Mouse (Mus musculus) lung, adult 2 months (tissue): ENCODE measurements around the gene Cdhr2. TPM values are rescaled to one million over a fixed set of nuclear protein-coding genes. Genes with fewer than 3 reads are reported as not detected.

Experiments
- DNase-seq: peaks from one replicate; pipeline ENCODE4 v3.0.0; 2022
- H3K4me1 ChIP-seq: fragments of 200-500 bp; 2 replicates; pipeline ENCODE4 v1.6.1; 2011; ENCODE audit warnings: low read length; ENCODE audit not compliant: control insufficient read depth, insufficient read depth
- H3K4me3 ChIP-seq: fragments of 200-500 bp; replicated peaks from 2 replicates; pipeline ENCODE3; 2011; ENCODE audit warnings: low read depth, mild to moderate bottlenecking, control low read depth, low read length; ENCODE audit errors: extremely low read depth
- CTCF ChIP-seq: fragments of 200-500 bp; IDR thresholded peaks from 2 replicates; pipeline ENCODE4 v1.5.1; 2011; ENCODE audit warnings: mild to moderate bottlenecking, low read length, control low read depth; ENCODE audit not compliant: insufficient read depth
- POLR2A ChIP-seq: fragments of 200-500 bp; IDR thresholded peaks from 2 replicates; pipeline ENCODE4 v1.6.1; 2011; ENCODE audit warnings: low read depth, mild to moderate bottlenecking, control low read depth, low read length, borderline replicate concordance; ENCODE audit errors: extremely low read depth
- WGBS: fragments of 180-500 bp; shearing (Covaris S2); methylation state at CpG from one replicate; pipeline ENCODE4 v1.1.7; 2018; 5-methylcytosine and 5-hydroxymethylcytosine counted together
- polyA plus RNA-seq: library from polyadenylated mRNA; depleted of rRNA; stranded (reverse); fragments of >200 nt; gene quantifications from 2 replicates; pipeline ENCODE4 v1.2.3, GENCODE M21; 2012

Gene Cdhr2
- polyA plus RNA-seq, 1 experiment, result 0.05 TPM

DNA sequence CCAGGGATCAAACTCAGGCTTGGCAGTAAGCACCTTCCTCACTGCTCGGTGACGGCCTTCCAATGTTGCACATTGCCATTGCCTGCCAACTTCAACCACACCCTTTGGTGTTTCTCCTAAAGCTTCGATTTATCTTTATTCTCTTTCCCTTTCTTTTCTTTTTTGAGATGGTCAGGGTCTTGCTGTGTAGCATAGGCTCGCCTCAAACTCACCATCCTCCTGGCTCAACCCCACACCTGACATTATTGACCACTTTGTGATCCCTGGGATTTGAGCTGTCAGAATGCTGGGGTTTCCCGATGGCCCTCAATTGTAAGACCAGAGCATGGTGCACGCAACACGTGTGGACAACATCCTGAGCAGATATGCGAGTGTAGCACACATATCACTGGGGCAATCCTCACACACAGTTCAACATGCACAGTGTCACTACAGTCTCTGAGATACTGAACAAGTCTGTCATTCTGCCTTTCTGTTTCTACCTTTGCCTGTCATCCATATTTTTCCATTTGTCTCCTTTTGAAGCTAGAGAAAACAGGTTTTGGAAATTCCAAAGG is 55.0 kb downstream of the Cdhr2 start:
- TF ChIP-seq CTCF, result no peak
- 85% methylated on average over 8 of the region's 8 CpGs for WGBS
- H3K4me3 ChIP-seq, result no peak overlapping the region
- no peak for DNase-seq
- H3K4me1 ChIP-seq, result 0 out of 2 replicates have a peak, but pooled peaks cover 3% of the 10 kb centered on the region

DNA sequence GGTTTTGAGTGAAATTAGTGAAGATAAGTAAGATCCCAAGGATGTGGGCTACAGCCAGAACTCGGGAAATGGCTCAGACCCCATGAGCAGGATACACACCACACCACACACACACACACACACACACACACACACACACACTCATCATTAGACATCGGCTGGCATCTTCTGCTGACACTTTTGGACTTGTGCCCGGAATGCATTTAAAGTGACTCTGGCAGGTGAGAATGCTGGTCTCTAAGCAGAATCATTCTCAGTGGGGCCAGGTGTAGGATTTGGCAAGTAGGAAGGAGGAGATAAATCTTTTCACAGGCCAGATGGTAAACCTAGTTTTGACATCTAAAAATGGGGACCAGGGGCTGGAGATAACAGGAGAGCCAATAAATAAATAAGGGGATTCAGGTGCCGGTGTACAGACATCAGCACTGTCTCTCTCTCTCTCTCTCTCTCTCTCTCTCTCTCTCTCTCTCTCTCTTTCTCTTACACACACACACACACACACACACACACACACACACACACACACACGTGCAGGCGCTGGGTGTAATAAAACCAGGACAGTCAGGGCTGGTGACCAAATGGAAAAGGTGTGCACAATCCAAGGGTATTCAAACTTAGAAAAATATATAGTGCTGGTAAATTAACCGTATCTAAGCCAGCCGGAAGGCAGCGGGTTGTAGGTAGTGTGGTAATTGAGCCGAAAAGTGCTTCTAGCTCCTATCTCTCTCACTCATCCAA is 56.0 kb downstream of the Cdhr2 start:
- Histone ChIP-seq H3K4me3 (no peak overlapping the region), H3K4me1 (0 out of 2 replicates have a peak, but pooled peaks cover 3% of the 10 kb centered on the region)
- 43% methylated on average over 10 of the region's 10 CpGs for WGBS
- no peak for DNase-seq
- TF ChIP-seq CTCF, result no peak
- no peak for TF ChIP-seq POLR2A

DNA sequence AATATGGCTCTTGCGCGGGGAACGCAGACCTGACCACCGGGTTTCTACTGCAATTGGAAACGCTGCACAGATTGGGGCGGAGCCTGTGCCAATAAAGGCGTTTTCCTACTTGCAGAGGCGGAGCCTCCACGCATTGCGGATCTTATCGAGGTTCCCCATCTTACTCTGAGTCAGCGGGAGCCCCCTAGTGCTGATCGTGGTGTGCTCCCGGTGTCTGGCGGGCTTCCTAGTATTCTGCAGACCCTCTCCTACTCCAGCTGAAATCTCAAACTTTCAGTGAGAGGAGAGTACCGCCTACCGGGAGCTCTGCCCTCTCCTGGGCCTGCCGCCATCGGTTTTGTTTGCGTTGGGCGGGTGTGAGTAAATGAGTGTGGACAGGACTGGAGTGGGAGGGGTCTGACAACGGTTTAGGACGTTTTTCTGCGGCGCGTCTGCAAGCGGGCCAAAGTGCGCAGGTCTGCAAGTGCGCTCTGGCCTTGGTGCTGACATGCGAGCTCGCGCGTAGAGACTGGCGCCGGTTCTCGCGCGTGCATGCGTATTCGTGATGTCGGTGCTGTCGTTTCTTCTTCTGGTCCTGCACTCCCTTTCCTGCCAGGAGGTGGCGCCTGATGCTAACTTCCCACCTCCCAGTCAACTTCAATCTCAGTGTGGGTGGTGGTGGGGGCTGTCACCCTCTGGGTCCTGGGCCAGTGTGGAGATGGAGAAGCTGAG is 56.9 kb downstream of the Cdhr2 start:
- H3K4me3 ChIP-seq, result peak overlapping the region; percentile 2
- TF ChIP-seq POLR2A, result no peak
- peak; percentile 52 for TF ChIP-seq CTCF
- H3K4me1 ChIP-seq, result 0 out of 2 replicates have a peak, but pooled peaks cover 3% of the 10 kb centered on the region
- WGBS, result 2% methylated on average over 43 of the region's 43 CpGs
- peak; percentile 15 for DNase-seq

DNA sequence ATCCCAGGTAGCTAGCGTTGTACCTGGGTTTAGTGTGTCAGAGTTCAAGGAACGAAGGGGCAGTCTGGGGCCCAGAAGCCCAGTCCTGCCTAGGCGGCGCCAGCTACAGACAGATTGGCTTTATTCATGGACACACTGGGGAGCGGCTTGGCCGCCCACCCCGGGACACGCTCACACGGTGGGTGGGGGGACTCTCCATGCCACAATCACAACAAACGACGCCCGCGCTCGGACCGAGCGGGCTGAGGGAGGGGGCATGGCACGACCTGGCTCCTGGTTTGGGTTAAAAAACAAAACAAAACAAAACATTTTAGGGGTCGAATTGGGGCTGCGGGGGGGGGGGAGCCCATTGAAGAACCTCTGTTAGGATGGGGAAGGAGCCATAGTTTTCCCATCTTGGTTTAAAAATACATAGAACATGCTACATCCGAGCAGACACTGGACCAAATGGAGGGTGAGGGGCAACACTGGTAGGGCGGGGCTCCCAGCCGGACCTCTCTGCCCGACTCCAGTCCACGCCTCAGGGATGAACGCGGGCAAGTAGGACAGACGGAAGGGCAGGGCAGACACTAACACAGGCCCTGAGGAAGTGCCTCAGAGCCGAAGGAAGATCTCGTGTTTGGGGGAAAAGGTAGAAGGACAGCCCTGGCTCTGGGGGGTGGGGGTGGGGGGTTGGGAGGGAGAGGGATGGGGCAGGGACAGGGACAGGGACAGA is 57.7 kb downstream of the Cdhr2 start:
- Histone ChIP-seq H3K4me1 (0 out of 2 replicates have a peak, but pooled peaks cover 3% of the 10 kb centered on the region), H3K4me3 (no peak overlapping the region)
- TF ChIP-seq POLR2A (no peak), CTCF (no peak)
- no peak for DNase-seq
- 4% methylated on average over 29 of the region's 29 CpGs for WGBS

DNA sequence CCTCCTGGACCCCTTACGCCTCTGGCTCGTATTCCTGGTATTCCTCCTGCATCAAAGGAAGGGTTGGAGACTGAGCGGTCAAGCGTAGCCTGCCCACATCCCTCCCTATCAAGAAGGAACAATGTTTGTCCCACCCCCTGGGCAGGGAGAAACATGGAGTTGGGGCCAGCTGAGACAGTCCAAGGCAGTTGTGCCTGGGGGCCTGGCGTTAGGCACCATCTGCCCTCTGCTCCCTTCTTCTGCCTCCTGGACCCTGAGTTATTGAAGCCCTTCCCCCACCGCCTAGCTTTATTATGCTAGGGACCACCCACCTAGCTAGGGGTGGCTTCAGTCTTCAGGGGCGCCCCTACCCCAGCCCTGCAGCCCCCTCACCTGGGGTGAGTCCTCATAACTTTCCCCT is 58.2 kb downstream of the Cdhr2 start:
- TF ChIP-seq CTCF (no peak), POLR2A (no peak)
- no peak for DNase-seq
- WGBS, result 15% methylated on average over 7 of the region's 7 CpGs
- H3K4me1 ChIP-seq, result 0 out of 2 replicates have a peak, but pooled peaks cover 3% of the 10 kb centered on the region
- H3K4me3 ChIP-seq, result no peak overlapping the region

DNA sequence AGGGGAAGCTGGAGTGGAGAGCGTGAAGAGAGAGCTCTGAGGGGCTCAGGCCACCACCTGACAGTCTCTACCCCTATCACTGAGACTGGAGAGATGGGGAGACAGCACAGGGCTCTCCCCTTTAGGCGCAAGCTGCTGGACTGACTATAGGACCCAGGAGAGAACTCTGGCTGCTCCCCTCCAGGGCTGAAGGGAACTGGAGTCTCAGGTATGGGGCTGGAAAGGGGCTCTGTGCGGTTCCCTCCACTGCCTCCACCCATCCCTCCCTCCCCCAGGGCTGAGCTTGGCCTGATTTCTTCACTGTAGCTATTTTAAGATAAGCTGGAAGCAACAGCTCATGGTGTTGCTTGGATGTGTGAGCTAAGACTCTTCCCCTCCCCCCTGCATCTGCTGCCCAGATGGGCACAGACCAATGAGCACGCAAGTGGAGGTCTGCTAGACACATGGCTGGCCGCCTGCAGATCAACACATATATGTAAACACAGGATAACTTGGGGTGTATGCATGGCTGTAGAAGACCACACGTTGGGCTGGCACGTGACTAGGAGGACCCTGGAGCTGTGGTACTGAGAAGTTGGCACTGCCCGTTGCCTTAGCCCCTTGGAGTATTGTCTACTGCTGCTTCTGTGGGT is 59.0 kb downstream of the Cdhr2 start:
- H3K4me3 ChIP-seq, result no peak overlapping the region
- WGBS, result 58% methylated on average over 8 of the region's 8 CpGs
- DNase-seq, result no peak

DNA sequence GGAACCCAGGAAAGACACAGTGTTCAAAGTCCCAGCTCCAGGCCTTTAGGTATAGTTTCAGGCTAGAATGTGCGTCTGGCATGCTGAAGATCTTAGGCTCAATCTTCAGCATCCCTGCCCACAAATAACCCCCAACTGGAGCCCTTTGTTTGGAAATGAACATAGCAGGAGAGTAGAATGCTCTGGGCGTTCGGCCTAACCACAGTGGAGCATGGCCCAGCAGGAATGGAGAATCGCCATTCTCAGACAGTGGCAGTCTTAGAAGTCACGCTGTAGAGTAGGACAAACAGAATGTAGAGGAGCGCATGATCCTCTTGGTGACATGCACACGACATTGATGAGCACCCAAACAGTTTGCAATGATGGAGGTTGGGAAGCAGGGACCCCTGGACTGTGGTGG is 59.6 kb downstream of the Cdhr2 start:
- H3K4me1 ChIP-seq, result 0 out of 2 replicates have a peak, but pooled peaks cover 3% of the 10 kb centered on the region
- 74% methylated on average over 7 of the region's 7 CpGs for WGBS

More for the DNA sequence above, 59.0 kb downstream of the Cdhr2 start:
- H3K4me1 ChIP-seq, result 0 out of 2 replicates have a peak, but pooled peaks cover 3% of the 10 kb centered on the region
- no peak for TF ChIP-seq POLR2A
- no peak for TF ChIP-seq CTCF

DNA sequence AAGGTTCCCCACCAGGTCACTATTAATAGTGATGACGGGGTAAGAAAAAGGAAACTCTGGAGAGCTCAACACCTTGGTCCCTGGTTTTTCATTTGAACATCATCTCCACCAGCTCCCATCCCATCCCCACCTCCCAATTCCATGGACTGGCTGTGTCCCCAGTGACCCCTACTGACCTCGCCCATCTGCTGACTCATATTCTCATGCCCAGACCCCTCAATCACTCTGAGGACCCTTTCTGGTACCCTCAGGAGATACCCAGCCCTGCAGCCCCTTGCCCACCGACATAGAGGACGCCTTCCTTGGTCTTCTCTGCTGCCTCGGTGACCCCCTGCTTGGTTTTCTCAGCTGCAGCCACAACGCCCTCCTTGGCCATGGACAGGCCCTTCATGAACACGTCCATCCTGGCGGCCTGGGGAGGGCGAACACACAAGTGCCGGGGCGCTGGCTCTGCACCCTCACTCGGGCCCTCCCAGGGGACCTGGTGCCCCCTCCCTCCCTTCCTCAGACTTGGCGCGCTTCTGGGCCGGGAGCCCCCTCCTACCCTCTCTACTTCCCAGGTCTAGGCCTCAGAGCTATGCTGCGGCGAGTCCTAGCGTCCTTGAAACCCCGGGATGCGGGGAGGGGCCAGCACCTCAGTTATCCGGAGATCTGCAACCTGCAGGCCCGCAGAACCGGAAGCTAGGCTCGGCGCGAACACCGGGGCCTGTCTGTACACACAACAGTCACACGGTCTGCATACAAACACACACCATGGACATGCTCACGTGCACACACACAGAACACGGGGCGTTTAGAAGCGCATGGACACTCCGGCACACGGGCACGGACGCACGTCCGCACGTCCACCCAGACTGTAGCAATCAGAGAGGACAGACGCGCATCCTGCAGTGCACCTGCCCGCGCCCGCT is 64.3 kb downstream of the Cdhr2 start:
- WGBS, result 6% methylated on average over 44 of the region's 44 CpGs
- no peak for TF ChIP-seq CTCF
- no peak for TF ChIP-seq POLR2A
- DNase-seq, result no peak
- Histone ChIP-seq H3K4me3 (no peak overlapping the region), H3K4me1 (no peaks in the 10 kb centered on the region)

More for the DNA sequence above, 59.6 kb downstream of the Cdhr2 start:
- no peak overlapping the region for H3K4me3 ChIP-seq
- no peak for DNase-seq
- TF ChIP-seq CTCF (no peak), POLR2A (no peak)
